Mouse (Mus musculus) kidney, postnatal 0 days (tissue): Measurements from ENCODE around the gene Mto1. TPM values are rescaled to one million over a fixed set of nuclear protein-coding genes. Genes with fewer than 3 reads are reported as not detected.

ENCODE experiments used
- ATAC-seq: fragments of 200-750 bp; cut with Nextera tagmentation; replicated peaks from 2 replicates; pipeline ENCODE4 v1.8.0; 2017; ENCODE audit warnings: low read depth, moderate number of reproducible peaks, moderate TSS enrichment, moderate library complexity; ENCODE audit not compliant: low FRiP score
- DNase-seq: peaks from one replicate; pipeline ENCODE4 v3.0.0-alpha.2; 2016; ENCODE audit warnings: low spot score
- H3K27ac ChIP-seq: fragments of 300-500 bp; sonication (generic); 2 replicates; pipeline ENCODE4 v1.5.1; 2014; ENCODE audit warnings: mild to moderate bottlenecking
- H3K27me3 ChIP-seq: fragments of 300-500 bp; sonication (generic); 2 replicates; pipeline ENCODE4 v1.6.1; 2014; ENCODE audit warnings: low read length, mixed read lengths; ENCODE audit not compliant: insufficient read depth
- H3K36me3 ChIP-seq: fragments of 300-500 bp; sonication (generic); 2 replicates; pipeline ENCODE4 v1.6.1; 2014; ENCODE audit warnings: low read length, mixed read lengths; ENCODE audit not compliant: insufficient read depth
- H3K4me1 ChIP-seq: fragments of 300-500 bp; sonication (generic); replicated peaks from 2 replicates; pipeline ENCODE4 v1.6.1; 2014; ENCODE audit warnings: antibody characterized with exemption, low read length, mixed read lengths; ENCODE audit not compliant: insufficient read depth
- H3K4me2 ChIP-seq: fragments of 300-500 bp; sonication (generic); 2 replicates; pipeline ENCODE4 v1.6.1; 2014; ENCODE audit warnings: mild to moderate bottlenecking, low read length, moderate library complexity, mixed read lengths
- H3K4me3 ChIP-seq: fragments of 300-500 bp; sonication (generic); replicated peaks from 2 replicates; pipeline ENCODE4 v1.5.1; 2014; ENCODE audit warnings: low read depth, low read length
- H3K9ac ChIP-seq: fragments of 300-500 bp; sonication (generic); 2 replicates; pipeline ENCODE4 v1.6.1; 2014; ENCODE audit warnings: low read depth, low read length
- H3K9me3 ChIP-seq: fragments of 300-500 bp; sonication (generic); replicated peaks from 2 replicates; pipeline ENCODE4 v1.6.1; 2016; ENCODE audit warnings: low read length, inconsistent platforms, mixed read lengths
- CTCF ChIP-seq: IDR thresholded peaks from 2 replicates; pipeline ENCODE4 v1.5.1; 2016; ENCODE audit warnings: antibody characterized with exemption, low read depth, mild to moderate bottlenecking, moderate library complexity
- WGBS: fragments of 180-500 bp; shearing (Covaris S2); extraction: QIAGEN DNeasy Blood & Tissue Kit; methylation state at CpG from one replicate; pipeline ENCODE4 v1.1.7; 2014; 5-methylcytosine and 5-hydroxymethylcytosine counted together
- polyA plus RNA-seq: library from polyadenylated mRNA; unstranded; fragments of >200 nt; fragmentation: Nextera tagmentation; extraction: Ambion mirVana; gene quantifications from 2 replicates; pipeline ENCODE4 v1.2.1, GENCODE M21; 2015

The Mto1 gene
- polyA plus RNA-seq: 20.8 and 24.4 TPM in 2 replicates

DNA sequence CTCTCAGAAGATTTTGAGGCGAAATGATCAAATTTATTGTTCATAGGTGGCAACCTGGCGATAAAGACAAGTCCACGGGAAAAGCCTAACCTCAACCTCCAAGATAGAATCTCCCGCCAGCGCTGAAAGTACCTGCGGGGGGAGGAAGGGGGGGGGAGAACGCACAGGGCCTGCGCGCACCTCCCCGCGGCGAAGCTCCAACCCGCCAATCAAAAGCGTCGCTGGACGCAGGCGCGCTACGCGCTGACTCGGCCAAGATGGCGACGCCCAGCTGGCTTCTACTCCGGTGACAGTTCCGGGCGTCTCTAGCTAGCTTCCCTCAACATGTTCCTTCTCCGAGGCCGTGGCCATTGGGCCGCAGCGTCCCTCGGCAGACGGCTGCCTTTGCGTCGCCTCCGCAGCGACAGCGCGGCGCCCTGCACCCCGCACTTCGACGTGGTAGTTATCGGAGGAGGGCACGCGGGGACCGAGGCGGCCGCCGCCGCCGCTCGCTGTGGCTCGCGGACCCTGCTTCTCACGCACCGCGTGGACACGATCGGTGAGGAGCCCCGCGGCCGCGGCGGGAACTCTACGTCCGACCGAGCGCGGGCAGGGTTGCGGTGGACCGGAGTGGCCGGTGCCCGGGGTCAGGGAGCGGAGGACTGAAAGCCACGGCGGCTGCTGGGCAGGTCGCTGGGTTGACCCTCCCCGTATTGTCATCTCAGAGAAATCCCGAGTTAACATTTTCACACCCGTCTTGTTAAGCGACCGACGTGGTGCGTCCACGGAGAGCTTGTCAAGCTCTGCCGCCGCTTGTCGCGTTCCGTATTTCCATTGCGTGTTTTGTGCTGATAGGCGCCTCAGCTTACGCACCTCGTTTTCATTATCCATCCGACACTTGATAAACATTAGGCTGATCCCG lies at the start of gene Mto1, which contains the start of gene Gm17324:
Gene Mto1 (plus strand): TSS at position 236 of the 901 bp plus-strand sequence.
Gene Gm17324 (minus strand): TSS at position 814 of the 901 bp plus-strand sequence.
- ATAC-seq (peak; percentile 92), DNase-seq (peak; percentile 91)
- peak within 1 kb of the TSS; percentile 99 for H3K4me3 ChIP-seq
- peaks cover 4% of the 10 kb centered on the region; the same call in 1 of the 2 replicates for H3K4me1 ChIP-seq
- H3K9me3 ChIP-seq: no peaks in the 10 kb centered on the region
- WGBS: under 1% methylated on average over 93 of the region's 96 CpGs
- no peaks in the 10 kb centered on the region for H3K27me3 ChIP-seq
- peak within 1 kb of the TSS; percentile 91 for H3K4me2 ChIP-seq
- H3K36me3 ChIP-seq: 0 out of 2 replicates have a peak, but pooled peaks cover 5% of the 10 kb centered on the region
- peak within 1 kb of the TSS; percentile 93 for H3K9ac ChIP-seq
- peak within 1 kb of the TSS; percentile 94 for H3K27ac ChIP-seq
- no peak for TF ChIP-seq CTCF

- Histone ChIP-seq H3K9me3 (no peaks in the 10 kb centered on the region), H3K27me3 (peaks cover 11% of the 10 kb centered on the region; the same call in 1 of the 2 replicates), H3K4me2 (no peak overlapping the region), H3K9ac (no peak overlapping the region), H3K4me3 (no peak overlapping the region), H3K4me1 (peaks cover 6% of the 10 kb centered on the region), H3K27ac (no peak overlapping the region), H3K36me3 (no peaks in the 10 kb centered on the region)
- no peak for TF ChIP-seq CTCF
- 65% methylated on average over 5 of the region's 5 CpGs for WGBS
- no peak for DNase-seq
- no peak for ATAC-seq
Observed at GRCm38 (mm10) chr9:78400570-78400969, 47.4 kb upstream of the Mto1 start.

GRCm38 (mm10) chr9:78401596-78401995 lies 46.4 kb upstream of the Mto1 start:
- no peak overlapping the region for H3K4me3 ChIP-seq
- no peak for ATAC-seq
- H3K9me3 ChIP-seq: no peaks in the 10 kb centered on the region
- TF ChIP-seq CTCF: no peak
- no peak overlapping the region for H3K4me2 ChIP-seq
- no peaks in the 10 kb centered on the region for H3K36me3 ChIP-seq
- H3K27ac ChIP-seq: no peak overlapping the region
- H3K27me3 ChIP-seq: 0 out of 2 replicates have a peak, but pooled peaks cover 4% of the 10 kb centered on the region
- no peaks in the 10 kb centered on the region for H3K4me1 ChIP-seq
- H3K9ac ChIP-seq: no peak overlapping the region
- WGBS: 97% methylated on average over 7 of the region's 7 CpGs
- no peak for DNase-seq

DNA sequence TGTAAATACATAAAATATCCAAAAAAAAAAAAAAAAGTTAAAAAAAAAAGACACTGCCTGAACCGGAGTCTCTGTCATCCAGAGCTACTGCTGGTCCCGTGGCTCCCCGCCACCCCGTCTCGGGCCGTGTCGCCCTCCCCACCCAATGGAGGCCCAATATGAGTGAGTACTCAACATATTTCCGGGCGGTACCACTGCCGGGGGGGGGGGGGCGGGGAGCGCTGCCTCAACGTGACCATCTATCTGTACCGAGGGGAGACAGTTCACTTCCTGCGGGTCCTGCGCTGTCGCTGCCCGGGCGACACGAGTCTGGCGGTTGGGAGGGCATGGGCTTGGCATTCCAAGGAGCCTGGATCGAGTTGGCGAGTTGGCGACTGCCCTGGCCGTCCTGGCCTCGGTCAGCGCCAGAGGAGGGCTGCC lies 20.6 kb upstream of the Mto1 start:
- Histone ChIP-seq H3K9me3 (no peaks in the 10 kb centered on the region), H3K4me2 (peak overlapping the region; percentile 66), H3K4me1 (no peaks in the 10 kb centered on the region), H3K27ac (no peak overlapping the region), H3K9ac (0 out of 2 replicates have a peak overlapping the region, but pooled peaks have one; percentile 18), H3K27me3 (no peaks in the 10 kb centered on the region), H3K4me3 (peak overlapping the region; percentile 24; the same call in 1 of the 2 replicates), H3K36me3 (no peaks in the 10 kb centered on the region)
- WGBS: 36% methylated on average over 24 of the region's 27 CpGs
- DNase-seq: no peak
- no peak for TF ChIP-seq CTCF
- ATAC-seq: peak; percentile 33; the same call in 1 of the 2 replicates

- DNase-seq (no peak), ATAC-seq (0 out of 2 replicates have a peak, but pooled peaks have one; percentile 17)
- Histone ChIP-seq H3K4me2 (no peak overlapping the region), H3K4me1 (no peaks in the 10 kb centered on the region), H3K4me3 (no peak overlapping the region), H3K36me3 (no peaks in the 10 kb centered on the region), H3K9ac (no peak overlapping the region), H3K9me3 (no peaks in the 10 kb centered on the region), H3K27me3 (no peaks in the 10 kb centered on the region), H3K27ac (no peak overlapping the region)
- WGBS: 49% methylated on average over 6 of the region's 6 CpGs
- no peak for TF ChIP-seq CTCF
Observed at GRCm38 (mm10) chr9:78428185-78428584, 19.8 kb upstream of the Mto1 start.

- Histone ChIP-seq H3K9me3 (no peaks in the 10 kb centered on the region), H3K27me3 (no peaks in the 10 kb centered on the region), H3K4me3 (no peak overlapping the region), H3K4me1 (no peaks in the 10 kb centered on the region), H3K36me3 (no peaks in the 10 kb centered on the region), H3K9ac (no peak overlapping the region), H3K27ac (no peak overlapping the region), H3K4me2 (no peak overlapping the region)
- ATAC-seq (no peak), DNase-seq (no peak)
- WGBS: 85% methylated on average over 4 of the region's 4 CpGs
- TF ChIP-seq CTCF: no peak
Observed at GRCm38 (mm10) chr9:78428870-78429432, 19.1 kb upstream of the Mto1 start.
